Mouse (Mus musculus) gastrocnemius, adult 18-20 months (tissue): ENCODE measurements around the gene Ano2. TPM values are rescaled to one million over a fixed set of nuclear protein-coding genes. Genes with fewer than 3 reads are reported as not detected.

ENCODE experiments used
- DNase-seq: peaks from one replicate; pipeline ENCODE4 v3.0.0; 2021; ENCODE audit warnings: low spot score
- total RNA-seq, 2 experiments: library from RNA; stranded (reverse); gene quantifications; 2 replicates each; pipeline ENCODE4 v1.2.3; 2021

Gene Ano2
- total RNA-seq, 2 experiments from 2014 or later: not detected

DNA sequence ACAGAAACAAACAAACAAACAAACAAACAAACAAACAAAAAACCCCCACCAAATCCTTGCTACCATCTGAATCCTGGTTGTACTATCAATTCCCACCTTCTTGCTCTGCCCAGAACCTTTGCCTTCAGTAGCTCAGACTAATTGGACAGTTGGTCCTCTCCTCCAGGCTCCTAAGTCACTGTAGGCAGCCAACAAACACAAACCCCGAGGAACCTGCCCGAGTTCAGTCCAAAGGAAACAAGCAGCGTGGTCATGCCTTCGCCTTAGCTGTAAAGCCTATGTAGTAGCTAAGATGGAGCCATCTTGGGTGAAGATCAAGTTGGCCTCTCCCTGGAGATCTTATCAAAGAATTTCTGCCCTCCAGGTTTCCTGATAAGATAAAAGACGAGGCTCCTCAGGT, 362.9 kb downstream of the Ano2 start:
- DNase-seq: no peak

DNA sequence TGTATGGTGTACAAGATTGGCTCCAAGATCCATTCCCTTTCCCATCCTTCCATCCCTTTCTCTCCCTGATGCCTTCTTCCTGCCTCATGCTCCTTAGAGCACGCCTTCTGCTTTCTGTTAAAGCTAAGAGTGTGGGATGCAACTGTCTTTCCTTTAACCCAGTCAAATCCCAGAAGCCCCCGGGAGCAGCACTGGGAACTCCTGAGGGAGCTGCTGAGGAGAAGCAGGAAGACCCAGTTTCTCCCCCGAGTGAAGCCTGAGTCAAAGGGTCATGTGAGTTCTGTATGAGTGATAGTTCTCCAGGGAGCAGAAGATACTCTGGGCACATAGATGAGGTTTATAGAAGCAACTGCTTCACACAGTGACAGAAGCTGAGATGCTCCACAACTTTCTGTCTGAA, 367.5 kb downstream of the Ano2 start:
- DNase-seq: no peak

DNA sequence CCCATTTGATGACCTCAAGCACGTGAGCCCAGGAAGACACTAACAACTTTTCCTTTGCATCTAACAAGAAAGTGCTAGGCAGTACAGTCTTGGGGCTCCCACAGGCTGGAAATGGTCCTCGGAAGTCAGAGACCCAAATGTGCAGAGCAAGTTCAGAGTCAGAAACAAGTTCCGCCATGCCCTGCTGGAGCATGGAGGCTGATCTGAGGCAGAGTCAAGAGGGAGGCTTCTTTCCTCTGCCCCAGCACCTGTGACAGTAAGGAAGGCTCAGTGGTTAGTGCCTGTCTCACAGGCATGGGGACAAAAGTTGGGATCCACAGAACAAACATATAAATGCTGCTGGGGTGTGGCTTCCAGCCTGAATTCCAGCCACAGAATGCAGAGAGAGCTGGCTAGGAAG, 390.3 kb downstream of the Ano2 start:
- DNase-seq: no peak

DNA sequence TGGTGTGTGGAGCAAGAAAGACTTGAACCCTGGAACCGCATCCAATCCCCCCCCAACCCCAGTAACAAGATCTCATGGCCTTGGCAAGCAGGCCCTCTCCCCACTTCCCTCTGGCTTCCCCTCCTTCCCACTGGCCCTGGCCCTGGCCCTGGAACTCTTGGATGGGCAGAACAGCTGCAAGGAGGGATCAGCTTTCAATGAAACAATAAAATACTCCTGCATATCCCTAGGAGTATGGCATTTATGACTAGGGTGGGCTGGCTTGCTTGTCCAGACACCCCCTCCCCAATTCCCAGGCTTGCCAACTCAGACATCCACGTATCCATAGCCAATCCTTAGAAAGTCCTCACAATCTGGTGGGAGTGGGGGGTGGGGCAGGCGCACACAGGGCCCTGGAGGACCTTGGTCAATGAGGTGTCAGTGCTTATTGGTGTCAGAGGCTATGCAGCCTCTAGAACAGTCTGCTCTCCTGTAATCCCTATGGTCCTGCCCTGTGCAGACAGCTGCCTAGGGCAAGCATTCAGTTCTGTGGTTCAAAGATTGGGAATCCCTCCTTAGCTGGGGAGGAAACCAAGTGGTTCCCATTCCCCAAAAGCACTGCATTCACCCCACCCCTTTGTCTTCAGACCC, 396.2 kb downstream of the Ano2 start:
- DNase-seq: no peak

DNA sequence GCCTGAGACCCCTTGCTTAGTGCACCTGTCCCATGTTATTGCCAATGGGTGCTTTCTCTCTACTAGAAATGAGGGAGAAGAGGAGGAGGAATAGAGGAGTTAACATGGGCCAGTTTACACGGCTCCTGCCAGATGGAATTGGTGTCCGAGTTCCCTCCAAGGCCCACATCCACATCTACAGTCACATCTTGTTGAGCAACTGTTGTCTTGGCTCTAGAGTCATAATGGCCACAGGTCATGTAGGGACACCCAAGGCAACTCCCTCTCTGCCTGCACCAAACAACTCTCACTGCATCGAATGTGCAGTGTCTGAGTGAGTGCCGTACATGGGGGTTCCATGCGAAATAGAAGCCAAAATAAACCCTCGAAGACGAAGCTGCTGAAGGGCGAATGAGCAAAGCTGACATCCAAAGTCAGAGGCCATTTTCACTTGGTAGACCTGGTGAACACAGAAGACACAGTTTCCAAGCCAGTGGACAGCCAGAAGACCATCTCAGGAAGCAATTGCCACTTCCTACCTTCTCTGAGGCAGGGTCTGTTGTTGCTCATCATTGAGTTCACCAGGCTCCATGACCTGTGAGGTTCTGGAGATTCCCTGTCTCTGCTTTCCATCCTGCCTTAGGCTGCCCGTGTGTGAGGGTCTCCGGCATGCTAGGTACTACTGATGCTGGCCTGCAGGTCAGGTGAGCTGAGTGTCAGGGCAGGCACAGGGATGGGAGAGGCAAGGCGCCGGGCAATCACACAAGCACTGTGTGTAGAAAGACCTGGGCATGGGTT, 398.5 kb downstream of the Ano2 start:
- no peak for DNase-seq

Other genes starting within 250 kb of the Ano2 start
- gene Cd9, start 195.6 kb upstream of the Ano2 start, total RNA-seq: 10 to 100 TPM; 18.2 to 26.0 TPM
- 10 to 100 TPM; 16.3 to 18.7 TPM for gene Vwf, start 143.6 kb upstream of the Ano2 start, total RNA-seq